Mouse (Mus musculus) neutrophil, adult 5-6 weeks (primary cell): ENCODE results near the gene Gm28048. TPM values are rescaled to one million over a fixed set of nuclear protein-coding genes. Genes with fewer than 3 reads are reported as not detected.

Experiments
- ATAC-seq: fragments of 151-379, 151-347 bp; 2 replicates; pipeline ENCODE4 v1.8.0; 2017; ENCODE audit warnings: mild to moderate bottlenecking, moderate TSS enrichment; ENCODE audit not compliant: insufficient number of reproducible peaks, poor library complexity, low FRiP score, severe bottlenecking; ENCODE audit errors: extremely low read depth
- total RNA-seq: library from RNA; stranded (forward); fragments of 200-1000 nt; gene quantifications from 2 replicates; pipeline ENCODE4 v1.2.3, GENCODE M21; 2017

Gm28048 gene
- total RNA-seq = 30.1 and 43.8 TPM in 2 replicates

DNA sequence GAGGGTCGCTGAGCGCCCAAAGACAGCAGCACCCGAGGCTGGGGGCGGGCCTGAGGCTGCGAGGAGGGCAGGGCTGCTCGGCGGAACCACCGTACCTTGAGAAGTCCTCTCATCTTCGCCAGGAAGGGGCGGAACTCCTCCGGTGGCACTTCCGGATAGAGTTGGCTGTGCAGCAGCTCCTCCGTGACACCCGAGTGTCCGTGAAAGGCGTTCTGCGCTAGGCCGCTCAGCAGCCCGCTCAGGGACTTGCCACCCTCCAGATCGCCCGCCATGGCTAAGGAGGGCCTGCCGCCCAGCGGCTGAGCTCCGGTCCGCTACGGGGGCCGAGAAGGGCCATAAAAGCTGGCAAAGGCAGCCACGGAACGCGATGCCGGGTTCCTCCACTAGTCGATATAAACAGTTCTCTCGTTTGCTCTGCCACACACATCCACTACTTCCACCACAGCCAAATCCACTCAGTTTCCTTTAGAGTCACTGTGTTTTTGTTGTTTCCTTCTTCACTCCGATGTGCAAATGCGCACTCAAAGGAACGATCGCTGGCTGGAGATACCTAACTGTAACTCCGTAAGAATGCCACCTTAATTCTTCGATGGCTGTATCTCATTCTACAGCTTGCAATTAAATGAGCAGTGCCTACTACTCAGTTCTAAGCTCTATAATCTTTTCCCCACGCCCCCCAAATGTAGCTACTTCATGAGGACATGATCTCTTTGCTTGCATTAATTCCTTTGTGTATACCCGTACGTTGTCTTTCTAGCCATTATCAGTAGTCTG, at the start of gene Gm28048, which contains the start of gene Commd1:
Gene Gm28048 (minus strand): TSS at position 107 of the 774 bp plus-strand sequence.
Gene Commd1 (minus strand): TSS at position 399 of the 774 bp plus-strand sequence.
- peak; percentile 91 for ATAC-seq

GRCm38 (mm10) chr11:23029399-23029798, 47.5 kb upstream of the Gm28048 start:
- no peak for ATAC-seq

DNA sequence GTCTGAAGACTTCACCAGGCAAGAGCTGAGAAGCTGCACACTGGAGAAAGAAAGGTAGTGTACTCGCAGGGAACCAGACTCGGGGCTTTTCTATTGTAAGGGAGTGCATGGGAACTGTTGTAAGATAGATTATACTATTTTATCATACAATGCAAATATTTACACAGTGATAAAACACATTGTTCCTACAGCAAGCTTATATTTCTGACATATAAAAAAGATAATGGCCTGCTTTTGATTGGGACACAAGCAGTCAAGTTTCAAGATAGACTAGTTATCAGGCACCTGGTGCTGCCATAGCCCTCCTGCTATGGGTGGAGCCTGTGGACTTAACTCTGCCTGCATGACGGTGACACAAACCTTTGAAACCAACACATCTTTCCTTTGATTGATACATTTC, 47.1 kb upstream of the Gm28048 start:
- ATAC-seq = no peak

DNA sequence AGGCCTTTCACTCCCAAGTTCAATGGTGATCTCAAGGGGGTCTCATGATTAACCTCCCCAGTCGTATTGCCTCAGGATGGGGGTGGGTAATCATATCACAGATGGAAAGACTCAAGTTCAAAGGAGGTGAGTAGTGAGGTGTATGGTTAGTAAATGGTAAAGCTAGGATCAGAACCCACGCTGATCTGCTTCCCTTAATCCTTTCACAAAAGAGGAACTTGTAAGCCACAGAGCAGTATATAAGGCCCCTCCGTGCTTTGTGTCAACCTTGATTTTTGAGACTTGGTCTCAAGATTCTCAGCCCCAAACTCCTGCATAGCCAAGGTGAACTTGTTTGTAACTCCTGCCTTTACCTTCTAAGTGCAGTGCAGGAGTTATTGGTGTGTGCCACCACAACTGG, 42.3 kb upstream of the Gm28048 start:
- no peak for ATAC-seq

- ATAC-seq = no peak
Measured at GRCm38 (mm10) chr11:23023155-23023554, 41.3 kb upstream of the Gm28048 start.

DNA sequence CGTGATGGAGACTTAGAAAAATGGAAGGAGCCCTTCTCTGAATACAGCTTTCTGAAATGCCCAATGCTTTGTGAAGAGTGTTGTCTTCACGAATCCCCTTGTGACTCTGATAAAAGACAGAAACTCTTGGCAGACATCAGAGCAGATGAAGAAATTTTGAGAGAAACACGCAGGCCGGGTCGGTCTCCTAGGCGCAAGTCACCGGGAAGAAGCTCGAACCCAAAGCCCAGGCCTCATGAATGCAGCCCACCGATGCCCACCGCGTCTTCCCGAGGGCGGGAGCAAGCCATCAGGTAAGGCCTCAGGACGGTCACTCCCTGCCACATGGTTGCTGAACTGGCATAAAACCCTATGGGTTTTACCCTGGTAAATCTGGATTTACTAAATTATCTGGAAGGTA, 39.0 kb upstream of the Gm28048 start:
- no peak for ATAC-seq

- no peak for ATAC-seq
Measured at GRCm38 (mm10) chr11:23020116-23020770, 38.4 kb upstream of the Gm28048 start.

GRCm38 (mm10) chr11:23017943-23018342, 36.1 kb upstream of the Gm28048 start:
- no peak for ATAC-seq

DNA sequence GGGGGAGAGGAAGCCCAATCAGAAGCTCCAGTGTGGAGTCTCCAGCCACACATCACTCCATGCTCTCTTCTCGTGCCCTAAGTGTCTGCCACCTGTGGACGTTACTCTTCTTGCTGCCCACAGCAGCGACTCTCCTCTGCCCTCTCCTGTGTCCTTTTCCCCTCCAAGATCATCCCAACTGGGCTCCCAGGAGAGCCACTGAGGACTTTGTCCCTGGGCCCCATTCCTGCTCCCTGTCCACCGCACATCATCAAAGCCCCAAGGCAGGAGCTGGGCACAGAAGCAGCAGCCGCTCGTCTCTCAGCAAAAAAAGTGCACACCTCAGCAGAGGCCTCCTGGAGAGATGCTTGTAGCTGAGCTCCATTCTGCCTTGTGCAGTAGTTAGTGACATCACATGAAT, 33.1 kb upstream of the Gm28048 start:
- ATAC-seq = no peak

GRCm38 (mm10) chr11:23013580-23014294, 31.8 kb upstream of the Gm28048 start:
- peak; percentile 69; the same call in 1 of the 2 replicates for ATAC-seq

GRCm38 (mm10) chr11:23013096-23013495, 31.2 kb upstream of the Gm28048 start:
- no peak for ATAC-seq

DNA sequence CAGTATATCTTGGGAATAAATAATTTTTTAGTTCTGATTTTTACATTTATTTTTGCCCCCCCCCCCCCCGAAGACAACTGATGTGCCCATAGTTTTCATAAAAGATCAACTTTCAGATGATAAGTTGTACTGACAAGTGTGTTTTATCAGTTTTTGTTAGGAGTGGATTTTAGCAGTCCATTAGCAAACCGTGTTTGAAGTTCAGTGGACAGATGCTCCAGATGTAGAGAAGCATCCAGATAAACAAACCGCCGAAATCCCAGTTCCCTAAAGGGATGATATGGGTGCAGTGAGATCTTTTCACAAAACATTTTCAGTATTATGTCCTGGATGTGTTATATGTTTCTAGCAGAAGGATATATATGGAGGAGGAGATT, 26.9 kb upstream of the Gm28048 start:
- no peak for ATAC-seq

GRCm38 (mm10) chr11:23008181-23008823, 26.4 kb upstream of the Gm28048 start:
- ATAC-seq = peak; percentile 58

GRCm38 (mm10) chr11:23007481-23008180, 25.7 kb upstream of the Gm28048 start, which contains the start of gene Fam161a:
Gene Fam161a, plus strand, starts transcription at chr11:23007531.
- ATAC-seq = peak; percentile 96

DNA sequence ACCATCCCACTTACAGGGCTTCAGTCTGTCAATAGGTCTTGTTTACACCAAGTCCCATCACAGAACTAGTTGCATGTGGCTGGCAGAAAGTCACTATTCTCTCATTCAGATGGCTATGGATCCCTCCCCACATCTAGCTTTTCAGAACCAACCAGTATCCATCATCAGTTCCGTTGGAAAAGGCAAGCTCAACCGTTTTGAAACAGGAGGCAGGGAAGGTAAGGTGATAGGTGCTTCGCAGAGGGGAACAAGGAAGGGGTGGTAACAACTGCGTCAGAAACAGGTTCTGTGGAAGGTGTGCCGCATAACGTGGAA, 25.2 kb upstream of the Gm28048 start:
- peak; percentile 24; the same call in 1 of the 2 replicates for ATAC-seq

DNA sequence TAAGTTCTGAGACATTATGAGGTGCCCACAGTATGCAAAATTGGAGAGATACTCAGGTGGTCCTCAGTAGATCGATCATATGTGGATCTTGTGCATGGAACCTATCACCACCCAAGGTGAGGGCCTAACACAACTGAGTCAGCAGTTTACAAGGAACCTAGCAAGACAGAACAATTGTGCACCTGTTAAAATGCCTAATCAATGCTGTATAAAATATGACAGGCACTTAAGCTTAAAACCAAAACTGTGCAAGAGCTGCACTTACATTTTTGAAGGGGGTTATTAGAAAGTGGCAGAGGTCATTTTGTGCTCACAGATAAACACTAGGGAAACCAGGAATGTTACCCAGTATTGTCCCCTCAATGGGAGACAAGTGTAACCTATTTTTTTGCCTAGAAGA, 23.4 kb upstream of the Gm28048 start:
- no peak for ATAC-seq

- ATAC-seq = no peak
Measured at GRCm38 (mm10) chr11:22998308-22998707, 16.4 kb upstream of the Gm28048 start.

DNA sequence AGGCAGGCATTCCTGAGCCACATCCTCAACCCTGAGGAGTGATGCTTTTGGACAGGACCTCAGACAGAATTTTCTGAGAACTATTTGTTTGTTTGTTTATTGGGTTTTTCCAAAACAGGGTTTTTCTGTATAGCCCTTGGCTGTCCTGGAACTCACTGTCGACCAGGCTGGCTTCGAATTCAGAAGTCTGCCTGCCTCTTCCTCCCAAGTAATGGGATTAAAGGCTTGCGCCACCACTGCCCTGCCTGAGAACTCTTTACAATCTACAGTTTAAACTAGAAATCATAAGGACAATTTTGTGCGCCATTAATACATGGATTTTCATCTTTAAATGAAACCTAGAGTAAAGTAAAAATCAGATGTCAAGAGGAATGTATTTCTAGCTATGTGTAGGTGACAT, 13.6 kb upstream of the Gm28048 start:
- no peak for ATAC-seq

- no peak for ATAC-seq
Measured at GRCm38 (mm10) chr11:22994271-22994670, 12.4 kb upstream of the Gm28048 start.
